Mouse (Mus musculus) adrenal gland, postnatal 36 days (tissue): ENCODE data around the gene Dgcr6. TPM values are rescaled to one million over a fixed set of nuclear protein-coding genes. Genes with fewer than 3 reads are reported as not detected.

Experiments
- DNase-seq, 2 experiments: peaks; one replicate each; pipeline ENCODE4 v3.0.0; 2021; ENCODE audit warnings: mixed read lengths in 1 of 2
- total RNA-seq, 2 experiments: library from RNA; stranded (reverse); gene quantifications; 2 replicates each; pipeline ENCODE4 v1.2.3; 2021

Dgcr6 gene
- total RNA-seq, 2 experiments from 2014 or later, result 55.4 to 85.3 TPM

- DNase-seq, result no peak
These were observed 65.6 kb downstream of the Dgcr6 start for GRCm38 (mm10) chr16:18118285-18118684.

GRCm38 (mm10) chr16:18119031-18119730 is 66.5 kb downstream of the Dgcr6 start:
- peak; percentile 36 to 66 for DNase-seq

Other genes starting within 250 kb of the Dgcr6 start
- not detected for gene B830017H08Rik, start 219.7 kb upstream of the Dgcr6 start, total RNA-seq
- gene Car15, start 214.5 kb upstream of the Dgcr6 start, total RNA-seq, result 1 to 10 TPM; 1.7 to 2.3 TPM
- under 1 TPM; 0.20 to 0.40 TPM for gene Gm20518, start 161.2 kb upstream of the Dgcr6 start, total RNA-seq
- under 1 TPM; 0.10 to 0.13 TPM for gene Tssk1, start 158.6 kb upstream of the Dgcr6 start, total RNA-seq
- gene Dgcr2, start 154.3 kb upstream of the Dgcr6 start, total RNA-seq, result 10 to 100 TPM; 61.7 to 67.5 TPM
- gene Tssk2, start 154.2 kb upstream of the Dgcr6 start, total RNA-seq, result not detected
- gene Ess2, start 141.5 kb upstream of the Dgcr6 start, total RNA-seq, result 10 to 100 TPM; 13.9 to 16.7 TPM
- not detected for gene Gsc2, start 137.8 kb upstream of the Dgcr6 start, total RNA-seq
- 100 to 1,000 TPM; 365 to 608 TPM for gene Slc25a1, start 124.6 kb upstream of the Dgcr6 start, total RNA-seq
- gene Vpreb2, start 72.4 kb upstream of the Dgcr6 start, total RNA-seq, result not detected
- 10 to 100 TPM; 13.1 to 47.7 TPM for gene Prodh, start 37.3 kb downstream of the Dgcr6 start, total RNA-seq
- gene Rtn4r, start 74.8 kb downstream of the Dgcr6 start, total RNA-seq, result under 1 TPM in 1 of 2 experiments, not detected in 1; 0.20 TPM
- gene Ccdc188, start 165.0 kb downstream of the Dgcr6 start, total RNA-seq, result not detected
- gene Zdhhc8, start 182.3 kb downstream of the Dgcr6 start, total RNA-seq, result 10 to 100 TPM; 20.2 to 23.1 TPM
- 10 to 100 TPM; 46.5 to 47.1 TPM for gene Trmt2a, start 195.8 kb downstream of the Dgcr6 start, total RNA-seq
- gene Ranbp1, start 195.9 kb downstream of the Dgcr6 start, total RNA-seq, result 100 to 1,000 TPM; 137 to 164 TPM
- gene Gm49776, start 205.5 kb downstream of the Dgcr6 start, total RNA-seq, result under 1 TPM in 1 of 2 experiments, not detected in 1; 0.86 TPM
- 10 to 100 TPM; 27.6 to 32.2 TPM for gene Dgcr8, start 236.4 kb downstream of the Dgcr6 start, total RNA-seq